In genomic region chr6:43476406-43476805, GRCm38 (mm10) we compare ENCODE assay signal across 27 mouse cellular contexts.
DNase-seq lines count a peak whose midpoint lies in the region; ATAC-seq and TF ChIP-seq lines count a peak whose summit lies in the region.
"Had no signal": no experiment of that assay in that cellular context is flagged by ENCODE, and none has a peak within 500 bp of the region (broad histone marks: within the 10 kb centered on the region; RNA-seq: fewer than 3 reads in every experiment).

No protein-coding gene starts in this region.

- WGBS in intestine, embryonic 14.5 days, result 79% methylated on average over 3 of the region's 3 CpGs
- WGBS in intestine, postnatal 0 days, result 63% methylated on average over 3 of the region's 3 CpGs
- 77% methylated on average over 3 of the region's 3 CpGs for WGBS in liver, postnatal 0 days (ENCODE audit: insufficient replicate concordance)
- WGBS in liver, embryonic 11.5 days, result 91% methylated on average over 3 of the region's 3 CpGs

- H3K27ac ChIP-seq in intestine, embryonic 14.5 days (ENCODE audit: low read depth), result no peak overlapping the region
- no peak overlapping the region for H3K27ac ChIP-seq in intestine, postnatal 0 days (ENCODE audit: low read depth, low read length)
- no peak overlapping the region for H3K27ac ChIP-seq in liver, postnatal 0 days (ENCODE audit: low read depth)
- H3K27ac ChIP-seq in liver, embryonic 11.5 days (ENCODE audit: low read depth, low read length), result no peak overlapping the region
- H3K27ac ChIP-seq: embryonic facial prominence, embryonic 13.5 days; embryonic facial prominence, embryonic 15.5 days; forebrain, embryonic 10.5 days; forebrain, embryonic 12.5 days had no signal

- no peak overlapping the region for H3K4me2 ChIP-seq in intestine, embryonic 14.5 days (ENCODE audit: low read length)
- H3K4me2 ChIP-seq in intestine, postnatal 0 days (replicated peaks; ENCODE audit: low read depth), result no peak overlapping the region
- no peak overlapping the region for H3K4me2 ChIP-seq in liver, postnatal 0 days (ENCODE audit: low read depth, low read length)
- H3K4me2 ChIP-seq in liver, embryonic 11.5 days, result no peak overlapping the region
- H3K4me2 ChIP-seq: embryonic facial prominence, embryonic 13.5 days; embryonic facial prominence, embryonic 15.5 days; forebrain, embryonic 12.5 days had no signal

- TF ChIP-seq CTCF in intestine, postnatal 0 days (IDR thresholded peaks at IDR 0.05; ENCODE audit: low read depth), result no peak
- no peak for TF ChIP-seq CTCF in liver, postnatal 0 days (IDR thresholded peaks at IDR 0.05; ENCODE audit: low read depth)

- no peaks in the 10 kb centered on the region for H3K36me3 ChIP-seq in intestine, embryonic 14.5 days (ENCODE audit: control insufficient read depth, insufficient read depth, low read length)
- H3K36me3 ChIP-seq in intestine, postnatal 0 days (ENCODE audit: control insufficient read depth, insufficient read depth), result no peaks in the 10 kb centered on the region
- H3K36me3 ChIP-seq in liver, postnatal 0 days (replicated peaks; ENCODE audit: insufficient read depth, low read length), result no peaks in the 10 kb centered on the region
- no peaks in the 10 kb centered on the region for H3K36me3 ChIP-seq in liver, embryonic 11.5 days (ENCODE audit: control insufficient read depth, insufficient read depth, low read length)
- H3K36me3 ChIP-seq: embryonic facial prominence, embryonic 13.5 days; embryonic facial prominence, embryonic 15.5 days; forebrain, embryonic 10.5 days; forebrain, embryonic 12.5 days; G1E had no signal

- H3K4me1 ChIP-seq in intestine, embryonic 14.5 days (replicated peaks; ENCODE audit: control insufficient read depth, insufficient read depth, low read length), result no peaks in the 10 kb centered on the region
- H3K4me1 ChIP-seq in intestine, postnatal 0 days (replicated peaks; ENCODE audit: control insufficient read depth, insufficient read depth, low read length), result no peaks in the 10 kb centered on the region
- no peaks in the 10 kb centered on the region; the same call in 1 of the 2 replicates for H3K4me1 ChIP-seq in liver, postnatal 0 days (ENCODE audit: insufficient read depth)
- H3K4me1 ChIP-seq in liver, embryonic 11.5 days (replicated peaks; ENCODE audit: control insufficient read depth, insufficient read depth, low read length), result no peaks in the 10 kb centered on the region
- H3K4me1 ChIP-seq: embryonic facial prominence, embryonic 13.5 days; embryonic facial prominence, embryonic 15.5 days; forebrain, embryonic 10.5 days; forebrain, embryonic 12.5 days had no signal

- no peak overlapping the region for H3K4me3 ChIP-seq in intestine, embryonic 14.5 days (ENCODE audit: low read depth, low read length)
- no peak overlapping the region for H3K4me3 ChIP-seq in intestine, postnatal 0 days (ENCODE audit: low read depth, low read length)
- no peak overlapping the region for H3K4me3 ChIP-seq in liver, postnatal 0 days (ENCODE audit: low read depth, low read length)
- H3K4me3 ChIP-seq in liver, embryonic 11.5 days (ENCODE audit: low read depth, low read length), result no peak overlapping the region
- H3K4me3 ChIP-seq: embryonic facial prominence, embryonic 13.5 days; embryonic facial prominence, embryonic 15.5 days; erythroblast, embryonic 14.5 days; forebrain, embryonic 10.5 days; forebrain, embryonic 12.5 days had no signal

- 0 out of 2 replicates have a peak, but pooled peaks have one; percentile 23 for ATAC-seq in intestine, embryonic 14.5 days (replicated peaks; ENCODE audit: low FRiP score, low TSS enrichment, low read depth)
- no peak for ATAC-seq in intestine, postnatal 0 days
- peak; percentile 56; the same call in 1 of the 2 replicates for ATAC-seq in liver, postnatal 0 days
- ATAC-seq in liver, embryonic 11.5 days (replicated peaks; ENCODE audit: low FRiP score), result no peak
- ATAC-seq: activated CD4-positive, CD25-positive, alpha-beta regulatory T cell, adult 4 months; CD4-positive, CD25-positive, alpha-beta regulatory T cell, adult 4 months; forebrain, embryonic 14.5 days; forebrain, embryonic 16.5 days; Patski had no signal

- H3K27me3 ChIP-seq in intestine, embryonic 14.5 days (replicated peaks; ENCODE audit: control insufficient read depth, insufficient read depth, low read length), result no peaks in the 10 kb centered on the region
- no peaks in the 10 kb centered on the region for H3K27me3 ChIP-seq in intestine, postnatal 0 days (replicated peaks; ENCODE audit: control insufficient read depth, insufficient read depth, low read length)
- no peaks in the 10 kb centered on the region for H3K27me3 ChIP-seq in liver, postnatal 0 days (ENCODE audit: insufficient read depth, low read length)
- H3K27me3 ChIP-seq in liver, embryonic 11.5 days (replicated peaks; ENCODE audit: control insufficient read depth, insufficient read depth, low read length), result no peaks in the 10 kb centered on the region
- H3K27me3 ChIP-seq: CH12.LX; embryonic facial prominence, embryonic 13.5 days; embryonic facial prominence, embryonic 15.5 days; forebrain, embryonic 12.5 days; Patski had no signal

- no peak overlapping the region for H3K9ac ChIP-seq in intestine, embryonic 14.5 days (ENCODE audit: low read length)
- H3K9ac ChIP-seq in intestine, postnatal 0 days (ENCODE audit: low read depth, low read length), result no peak overlapping the region
- H3K9ac ChIP-seq in liver, postnatal 0 days (replicated peaks), result no peak overlapping the region
- H3K9ac ChIP-seq in liver, embryonic 11.5 days (ENCODE audit: low read depth, low read length), result no peak overlapping the region
- H3K9ac ChIP-seq: embryonic facial prominence, embryonic 13.5 days; embryonic facial prominence, embryonic 15.5 days; forebrain, embryonic 12.5 days had no signal

- no peaks in the 10 kb centered on the region for H3K9me3 ChIP-seq in intestine, embryonic 14.5 days (ENCODE audit: control insufficient read depth, low read length)
- no peaks in the 10 kb centered on the region for H3K9me3 ChIP-seq in intestine, postnatal 0 days (ENCODE audit: control insufficient read depth)
- H3K9me3 ChIP-seq in liver, postnatal 0 days (ENCODE audit: low read length), result no peaks in the 10 kb centered on the region
- no peaks in the 10 kb centered on the region for H3K9me3 ChIP-seq in liver, embryonic 11.5 days (ENCODE audit: control insufficient read depth, low read length)
- H3K9me3 ChIP-seq: embryonic facial prominence, embryonic 13.5 days; embryonic facial prominence, embryonic 15.5 days; forebrain, embryonic 10.5 days; forebrain, embryonic 12.5 days; G1E had no signal

- no peak for TF ChIP-seq EP300 in liver, postnatal 0 days (IDR thresholded peaks at IDR 0.05; ENCODE audit: low read depth)

- DNase-seq in intestine, embryonic 14.5 days (ENCODE audit: low spot score), result no peak
- no peak for DNase-seq in liver, postnatal 0 days
- no peak for DNase-seq in liver, embryonic 11.5 days (ENCODE audit: low spot score)
- DNase-seq in adrenal gland, postnatal 10 days, result no peak
- DNase-seq: adrenal gland, adult 8-10 months; adrenal gland, postnatal 25 days; B cell, adult 2 months; cerebellum, adult 11 months; cerebellum, adult 18-20 months; cerebellum, adult 8-10 months; cerebellum, adult 9-11 months; cerebellum, postnatal 14 days; cerebellum, postnatal 36 days; embryo, embryonic 11 days had no signal

Comparison
In these comparisons a context has a peak if more than half of its experiments do, and no peak if none do; other contexts are left out.
1. ATAC-seq: peak in intestine, embryonic 14.5 days (single experiment) and liver, postnatal 0 days (single experiment); none in intestine, postnatal 0 days (single experiment) and liver, embryonic 11.5 days (single experiment).